Mouse (Mus musculus): ENCODE data around the gene Vps72.

GRCm38 (mm10) chr3:95164840-95165239 lies 54.0 kb downstream of the Vps72 start:
- no peak for TF ChIP-seq ZNF384 (IDR thresholded peaks at IDR 0.05; ENCODE audit: low read depth, low read length)
- TF ChIP-seq MAFK (IDR thresholded peaks at IDR 0.05; ENCODE audit: insufficient read depth, low read depth, low read length): no peak
- no peak for TF ChIP-seq HCFC1 (IDR thresholded peaks at IDR 0.05; ENCODE audit: borderline replicate concordance, insufficient read depth, low read length)
- no peak for TF ChIP-seq ZC3H11A (IDR thresholded peaks at IDR 0.05; ENCODE audit: borderline replicate concordance, low read depth, low read length)
